Mouse (Mus musculus): ENCODE results near the gene Svopl. TPM values are rescaled to one million over a fixed set of nuclear protein-coding genes. Genes with fewer than 3 reads are reported as not detected.

Svopl gene
- 0.97 and 0.98 TPM in 2 replicates for polyA plus RNA-seq (2015; fragmentation: Nextera tagmentation; extraction: Ambion mirVana)

DNA sequence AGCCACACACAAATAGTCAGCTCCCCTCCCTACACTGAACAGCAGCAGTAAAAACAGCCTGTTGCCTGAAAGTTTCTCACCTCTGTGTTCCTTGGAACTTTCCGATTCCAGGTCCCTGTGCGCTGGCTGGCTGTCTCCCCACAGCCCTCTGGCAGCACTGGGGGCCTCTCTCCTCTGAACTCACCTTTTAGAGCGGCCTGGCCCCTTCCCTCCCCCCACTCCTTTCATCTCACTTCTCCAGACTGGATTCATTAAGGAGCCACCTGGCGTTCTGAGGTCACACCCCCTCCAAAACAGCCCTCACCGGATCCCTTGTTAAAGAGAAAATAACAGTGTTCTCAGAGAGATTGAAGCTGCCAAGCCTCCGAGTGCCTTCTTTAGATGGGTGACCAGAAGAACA is at the start of gene Svopl:
Gene Svopl (minus strand): TSS at position 159 of the 400 bp plus-strand sequence.
- Histone ChIP-seq H3K4me3 (no peak within 1 kb of the TSS), H3K4me2 (no peak within 1 kb of the TSS), H3K9me3 (no peaks in the 10 kb centered on the region), H3K4me1 (no peaks in the 10 kb centered on the region), H3K27me3 (replicated peaks) (no peaks in the 10 kb centered on the region), H3K36me3 (replicated peaks) (no peaks in the 10 kb centered on the region), H3K9ac (no peak within 1 kb of the TSS), H3K27ac (no peak within 1 kb of the TSS)
- ATAC-seq (replicated peaks), result no peak
- WGBS, result 46% methylated on average over 6 of the region's 6 CpGs

DNA sequence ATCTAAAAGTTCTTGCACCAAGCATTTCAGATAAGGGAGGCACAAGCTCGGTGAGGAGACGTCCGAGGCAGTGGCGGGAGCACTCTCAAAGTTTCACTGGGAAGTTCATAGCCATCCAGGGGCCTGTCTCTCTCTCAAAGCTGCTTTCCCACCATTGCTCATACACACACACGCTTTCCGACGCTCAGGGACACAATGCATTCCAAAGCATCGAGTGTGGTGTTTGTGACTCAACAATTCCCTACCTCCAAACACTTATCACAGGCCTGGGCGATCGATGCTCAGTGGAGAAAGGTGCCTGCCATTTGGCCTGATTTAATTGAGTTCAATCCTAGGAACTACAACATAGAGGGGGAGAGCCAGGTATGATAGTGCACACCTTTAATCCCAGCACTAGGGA is 47.9 kb upstream of the Svopl start:
- Histone ChIP-seq H3K4me3 (no peak overlapping the region), H3K4me2 (no peak overlapping the region), H3K27me3 (replicated peaks) (no peaks in the 10 kb centered on the region), H3K9me3 (no peaks in the 10 kb centered on the region), H3K36me3 (replicated peaks) (no peaks in the 10 kb centered on the region), H3K9ac (no peak overlapping the region), H3K27ac (no peak overlapping the region), H3K4me1 (no peaks in the 10 kb centered on the region)
- 92% methylated on average over 10 of the region's 10 CpGs for WGBS
- no peak for ATAC-seq (replicated peaks)

DNA sequence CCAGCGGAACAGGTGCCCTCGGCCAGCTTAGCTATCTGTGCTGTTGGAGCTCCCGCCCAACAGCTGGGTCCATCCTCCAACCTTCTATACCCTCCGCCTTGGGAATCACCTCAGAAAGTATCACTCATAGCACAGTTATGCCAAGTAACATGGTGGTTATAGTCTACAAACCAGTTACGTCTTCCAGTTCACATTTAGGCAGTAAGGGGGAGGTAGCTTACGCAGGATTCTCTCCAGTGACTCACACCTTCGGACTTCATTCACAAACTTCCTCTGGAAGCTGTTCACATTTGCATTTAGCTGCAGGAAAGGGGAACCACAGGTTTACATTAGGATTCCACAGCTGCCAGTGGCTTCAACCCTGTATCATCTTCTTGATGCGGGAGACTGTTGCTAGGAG is 45.7 kb upstream of the Svopl start:
- Histone ChIP-seq H3K4me3 (no peak overlapping the region), H3K4me2 (no peak overlapping the region), H3K36me3 (replicated peaks) (no peaks in the 10 kb centered on the region), H3K9me3 (no peaks in the 10 kb centered on the region), H3K27ac (no peak overlapping the region), H3K9ac (no peak overlapping the region), H3K27me3 (replicated peaks) (no peaks in the 10 kb centered on the region), H3K4me1 (no peaks in the 10 kb centered on the region)
- no peak for ATAC-seq (replicated peaks)
- WGBS, result 97% methylated on average over 8 of the region's 8 CpGs

DNA sequence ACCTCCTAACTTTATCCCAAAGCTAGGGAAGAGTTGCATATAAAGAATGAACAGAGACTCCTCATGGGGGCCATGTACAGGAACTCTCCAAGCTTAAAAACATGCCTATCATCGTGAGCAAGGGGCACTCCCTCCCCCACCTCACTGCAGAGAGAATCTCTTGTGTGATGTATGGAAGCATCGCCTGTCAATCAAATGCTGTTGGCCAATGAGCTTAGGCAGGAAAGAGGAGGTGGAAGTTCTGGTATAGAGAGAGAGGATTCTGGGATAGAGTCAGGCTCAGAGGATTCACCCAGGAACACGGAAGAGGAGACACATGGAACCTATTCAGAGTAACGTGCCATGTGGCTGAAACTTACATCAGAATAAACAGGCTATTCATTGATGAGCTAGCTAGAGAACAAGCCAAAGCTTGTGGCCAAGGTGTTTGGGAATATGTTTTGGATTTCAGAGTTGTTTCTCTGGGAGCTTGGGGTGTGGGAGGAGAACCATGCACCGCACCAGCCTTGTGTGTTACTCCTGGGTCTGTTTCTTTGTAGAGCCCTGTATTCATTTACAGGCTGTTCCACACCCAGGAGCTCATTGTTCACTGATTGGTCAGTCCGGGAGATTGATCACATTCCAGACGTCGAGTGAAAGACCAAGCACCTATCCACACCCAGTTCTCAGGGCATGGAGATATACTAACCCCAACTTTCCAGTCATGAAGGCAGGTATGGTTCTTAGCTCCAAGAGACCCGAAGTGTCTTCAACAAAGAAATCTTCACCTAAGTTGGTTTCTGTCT is 40.6 kb upstream of the Svopl start:
- 83% methylated on average over 9 of the region's 9 CpGs for WGBS
- Histone ChIP-seq H3K9me3 (no peaks in the 10 kb centered on the region), H3K27me3 (replicated peaks) (no peaks in the 10 kb centered on the region), H3K4me3 (no peak overlapping the region), H3K36me3 (replicated peaks) (no peaks in the 10 kb centered on the region), H3K9ac (no peak overlapping the region), H3K27ac (no peak overlapping the region), H3K4me2 (no peak overlapping the region), H3K4me1 (no peaks in the 10 kb centered on the region)
- no peak for ATAC-seq (replicated peaks)

DNA sequence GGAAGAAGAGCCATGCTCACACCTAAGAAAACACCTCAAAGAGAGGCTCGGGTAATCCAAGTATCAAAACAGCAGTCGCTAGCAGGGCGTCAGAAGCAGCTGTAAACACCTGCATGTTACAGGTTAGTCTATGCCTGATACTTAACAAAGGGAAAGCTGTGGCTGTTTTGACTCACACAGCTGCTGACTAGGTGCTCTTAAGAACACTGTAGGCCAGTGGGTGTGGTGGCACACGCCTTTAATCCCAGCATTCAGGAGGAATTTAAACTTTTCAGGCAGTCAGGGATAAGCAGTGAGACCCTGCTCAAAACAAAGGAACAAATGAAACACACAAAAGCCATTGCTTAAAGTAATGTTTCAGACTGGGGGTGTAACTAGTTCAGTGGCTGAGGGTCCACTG is 36.4 kb upstream of the Svopl start:
- no peak overlapping the region for H3K9ac ChIP-seq
- no peak for ATAC-seq (replicated peaks)
- H3K4me3 ChIP-seq, result no peak overlapping the region
- H3K36me3 ChIP-seq (replicated peaks), result no peaks in the 10 kb centered on the region
- H3K4me2 ChIP-seq, result no peak overlapping the region
- no peaks in the 10 kb centered on the region for H3K4me1 ChIP-seq
- WGBS, result 36% methylated on average over 4 of the region's 4 CpGs
- H3K27ac ChIP-seq, result no peak overlapping the region
- no peaks in the 10 kb centered on the region for H3K9me3 ChIP-seq
- no peaks in the 10 kb centered on the region for H3K27me3 ChIP-seq (replicated peaks)

DNA sequence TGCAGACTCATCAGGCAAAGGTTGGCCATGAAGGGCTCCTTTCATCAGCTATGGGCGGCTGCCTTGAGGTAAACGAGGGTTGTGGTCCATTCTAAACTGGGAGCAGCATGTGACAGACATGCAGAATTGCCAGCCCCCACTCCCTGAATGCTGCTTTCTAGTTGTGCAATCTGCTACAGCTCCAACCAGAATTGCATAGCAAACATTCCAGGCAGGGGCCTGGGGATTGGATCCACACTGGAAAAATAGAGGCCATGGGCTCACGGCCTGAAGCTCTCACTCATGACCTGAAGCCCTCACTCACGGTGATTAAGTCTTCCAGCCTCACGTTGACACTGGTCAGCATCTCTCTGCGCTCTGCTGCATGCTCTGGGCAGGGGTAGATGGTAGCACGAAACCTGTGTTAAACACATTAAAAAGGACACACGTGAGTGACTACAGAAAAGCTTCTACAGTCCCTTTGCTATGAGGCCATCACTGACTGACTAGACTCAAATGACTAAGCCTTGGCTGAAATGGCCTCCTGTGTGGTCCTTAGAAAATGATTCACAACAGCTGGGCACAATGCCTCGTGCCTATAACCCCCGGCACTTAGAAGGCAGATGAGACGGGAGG is 35.0 kb upstream of the Svopl start:
- H3K4me3 ChIP-seq, result no peak overlapping the region
- no peaks in the 10 kb centered on the region for H3K27me3 ChIP-seq (replicated peaks)
- ATAC-seq (replicated peaks), result no peak
- no peak overlapping the region for H3K9ac ChIP-seq
- H3K4me1 ChIP-seq, result no peaks in the 10 kb centered on the region
- WGBS, result 57% methylated on average over 11 of the region's 11 CpGs
- H3K4me2 ChIP-seq, result no peak overlapping the region
- no peak overlapping the region for H3K27ac ChIP-seq
- no peaks in the 10 kb centered on the region for H3K9me3 ChIP-seq
- no peaks in the 10 kb centered on the region for H3K36me3 ChIP-seq (replicated peaks)

DNA sequence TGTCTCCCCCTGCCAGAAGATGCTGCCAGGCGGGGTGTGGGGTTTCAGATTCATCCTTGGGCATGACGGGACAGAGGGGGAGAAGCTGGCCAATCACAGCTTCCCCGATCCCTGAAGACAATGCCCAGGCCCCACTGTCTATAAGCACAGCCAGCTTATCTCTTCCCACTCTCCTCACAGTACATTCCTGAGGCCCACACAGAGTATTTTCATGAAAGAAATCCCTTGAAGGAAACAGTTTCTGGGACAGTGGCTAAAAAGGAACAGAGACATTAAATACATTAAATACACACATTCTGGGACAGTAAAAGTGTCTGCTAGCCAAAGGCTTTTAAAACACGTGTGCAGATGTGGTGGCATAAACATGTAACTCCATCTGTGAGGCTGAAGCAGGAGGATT is 33.6 kb upstream of the Svopl start:
- WGBS, result 69% methylated on average over 4 of the region's 4 CpGs
- H3K4me2 ChIP-seq, result no peak overlapping the region
- no peaks in the 10 kb centered on the region for H3K9me3 ChIP-seq
- ATAC-seq (replicated peaks), result no peak
- H3K9ac ChIP-seq, result no peak overlapping the region
- H3K4me3 ChIP-seq, result no peak overlapping the region
- H3K36me3 ChIP-seq (replicated peaks), result no peaks in the 10 kb centered on the region
- no peaks in the 10 kb centered on the region for H3K27me3 ChIP-seq (replicated peaks)
- no peaks in the 10 kb centered on the region for H3K4me1 ChIP-seq
- H3K27ac ChIP-seq, result no peak overlapping the region

DNA sequence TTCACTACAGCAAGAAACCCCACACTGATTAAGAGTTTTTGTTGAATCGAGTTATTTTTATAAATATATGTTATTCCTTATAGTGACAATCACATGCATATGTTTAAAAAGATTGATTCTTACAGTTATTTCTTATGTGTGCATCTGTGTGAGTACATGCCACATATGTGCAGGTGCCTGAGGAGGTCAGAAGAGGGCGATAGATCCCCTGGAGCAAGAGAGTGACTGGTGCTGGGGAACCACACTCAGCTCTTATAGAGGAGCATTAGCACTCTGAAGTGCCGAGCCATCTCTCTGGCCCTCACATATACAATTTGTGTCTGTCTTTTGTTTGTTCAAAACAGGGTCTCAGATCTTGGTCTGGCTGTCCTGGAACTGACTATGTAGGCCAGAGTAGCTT is 26.8 kb upstream of the Svopl start:
- Histone ChIP-seq H3K4me3 (no peak overlapping the region), H3K9ac (no peak overlapping the region), H3K9me3 (no peaks in the 10 kb centered on the region), H3K27ac (no peak overlapping the region), H3K27me3 (replicated peaks) (no peaks in the 10 kb centered on the region), H3K4me1 (no peaks in the 10 kb centered on the region), H3K36me3 (replicated peaks) (no peaks in the 10 kb centered on the region), H3K4me2 (no peak overlapping the region)
- ATAC-seq (replicated peaks), result no peak
- WGBS, result 93% methylated on average over 3 of the region's 3 CpGs

DNA sequence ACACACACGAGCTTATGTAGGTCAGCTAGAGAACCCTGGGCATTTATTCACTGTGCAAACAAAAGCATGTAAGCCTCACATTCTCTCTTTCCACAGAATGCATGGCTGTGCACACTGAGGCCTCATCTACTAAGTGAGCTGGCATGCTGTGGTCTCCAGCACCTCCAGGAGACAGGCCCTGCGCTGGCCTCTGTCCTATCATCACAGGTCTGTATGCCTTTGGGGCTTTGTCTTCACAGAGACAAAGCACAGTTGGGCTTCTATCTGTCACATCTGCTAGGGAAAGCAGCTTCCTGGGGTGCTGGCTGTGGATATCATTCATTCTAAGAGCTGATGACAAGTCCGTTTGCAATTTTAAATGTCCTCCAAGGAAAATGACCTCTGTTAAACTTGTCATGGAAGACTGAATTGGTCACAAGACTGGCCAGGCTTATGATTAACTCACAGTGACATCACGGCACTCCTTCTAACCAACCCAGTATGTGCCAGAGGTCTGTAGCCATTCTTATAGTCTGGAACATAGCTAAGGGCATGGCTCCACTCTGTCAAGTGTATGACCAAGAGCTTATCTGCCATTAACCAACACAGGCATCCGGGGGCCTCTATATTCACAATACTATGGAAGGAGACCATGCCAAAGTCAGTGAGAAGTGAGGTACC is 25.5 kb upstream of the Svopl start:
- Histone ChIP-seq H3K27ac (no peak overlapping the region), H3K4me2 (no peak overlapping the region), H3K4me3 (no peak overlapping the region), H3K9me3 (no peaks in the 10 kb centered on the region), H3K4me1 (no peaks in the 10 kb centered on the region), H3K27me3 (replicated peaks) (no peaks in the 10 kb centered on the region), H3K36me3 (replicated peaks) (no peaks in the 10 kb centered on the region), H3K9ac (no peak overlapping the region)
- WGBS, result 65% methylated on average over 5 of the region's 5 CpGs
- ATAC-seq (replicated peaks), result no peak

DNA sequence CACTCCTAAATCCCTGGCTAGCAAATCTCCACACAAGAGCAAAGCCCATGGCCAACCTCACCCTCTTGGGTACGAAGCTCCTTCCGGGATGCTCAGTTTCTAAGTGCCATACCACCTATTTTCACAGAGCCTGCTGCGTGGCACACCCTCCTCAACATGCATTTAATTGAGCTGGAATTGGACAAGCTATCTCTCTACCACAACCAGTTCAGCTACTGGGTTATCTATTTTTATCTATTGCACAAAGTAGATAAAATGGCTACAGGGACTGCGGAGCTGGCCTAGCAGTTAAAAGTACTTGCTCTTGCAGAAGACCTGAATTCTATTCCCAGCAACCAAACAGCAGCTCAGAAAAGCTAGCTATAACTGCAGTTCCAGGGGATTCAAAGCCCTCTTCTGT is 24.5 kb upstream of the Svopl start:
- Histone ChIP-seq H3K4me2 (no peak overlapping the region), H3K4me1 (no peaks in the 10 kb centered on the region), H3K9me3 (no peaks in the 10 kb centered on the region), H3K27me3 (replicated peaks) (no peaks in the 10 kb centered on the region), H3K9ac (no peak overlapping the region), H3K27ac (no peak overlapping the region), H3K4me3 (no peak overlapping the region), H3K36me3 (replicated peaks) (no peaks in the 10 kb centered on the region)
- no peak for ATAC-seq (replicated peaks)
- WGBS, result 87% methylated on average over 4 of the region's 4 CpGs

DNA sequence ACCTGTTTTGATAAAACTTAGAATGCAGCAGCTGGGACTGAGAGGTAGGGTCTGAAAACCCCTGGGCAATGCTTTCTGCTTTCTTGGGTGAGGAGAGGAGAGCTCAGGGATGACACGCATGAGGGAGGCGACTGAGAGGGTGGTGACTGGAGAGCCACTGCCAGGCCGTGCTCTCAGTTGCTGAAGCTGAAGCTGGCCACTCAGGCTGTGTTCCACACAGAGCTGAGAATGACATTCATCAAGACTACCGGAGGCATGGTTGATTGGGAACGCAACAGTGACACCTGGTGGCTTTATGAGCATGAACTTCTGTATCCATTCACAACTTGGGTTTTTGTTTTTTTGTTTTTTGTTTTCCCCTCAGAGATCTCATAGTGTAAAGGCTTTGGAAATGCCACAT is 19.4 kb upstream of the Svopl start:
- no peak overlapping the region for H3K9ac ChIP-seq
- H3K4me1 ChIP-seq, result peaks cover 12% of the 10 kb centered on the region
- H3K4me2 ChIP-seq, result 0 out of 2 replicates have a peak overlapping the region, but pooled peaks have one; percentile 19
- H3K27ac ChIP-seq, result no peak overlapping the region
- ATAC-seq (replicated peaks), result peak; percentile 94
- no peaks in the 10 kb centered on the region for H3K36me3 ChIP-seq (replicated peaks)
- H3K9me3 ChIP-seq, result no peaks in the 10 kb centered on the region
- no peak overlapping the region for H3K4me3 ChIP-seq
- WGBS, result 1% methylated on average over 5 of the region's 5 CpGs
- no peaks in the 10 kb centered on the region for H3K27me3 ChIP-seq (replicated peaks)

DNA sequence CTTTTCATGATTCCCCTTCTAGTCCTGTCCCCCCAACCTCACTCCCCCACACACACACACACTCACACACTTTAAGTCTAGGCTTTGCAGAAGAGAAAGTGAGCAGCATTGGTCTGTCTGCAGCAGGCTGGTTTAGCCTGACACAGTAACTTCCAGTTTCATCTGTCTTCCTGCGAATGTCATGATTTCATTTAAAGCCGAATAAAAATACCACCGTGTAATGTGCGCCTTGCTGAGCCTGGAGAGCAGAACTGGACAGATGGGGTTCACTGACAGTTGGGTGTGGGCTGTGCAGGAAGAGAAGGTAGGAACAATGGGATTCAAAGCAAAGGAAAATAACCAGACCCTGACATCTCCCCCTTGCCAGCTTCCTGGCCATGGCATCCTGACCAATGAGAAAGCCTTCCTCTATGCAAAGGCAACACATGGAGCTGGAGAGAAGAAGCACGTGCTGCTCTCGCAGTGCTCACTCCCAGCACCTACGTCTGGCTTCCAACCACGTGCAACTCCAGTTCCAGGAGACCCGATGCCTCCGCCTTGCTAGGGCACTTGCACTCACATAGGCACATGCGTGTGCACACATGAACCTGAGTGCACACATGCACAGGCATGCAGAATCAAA is 18.8 kb upstream of the Svopl start:
- Histone ChIP-seq H3K36me3 (replicated peaks) (no peaks in the 10 kb centered on the region), H3K27ac (no peak overlapping the region), H3K4me2 (no peak overlapping the region), H3K27me3 (replicated peaks) (no peaks in the 10 kb centered on the region), H3K4me3 (no peak overlapping the region), H3K4me1 (peaks cover 12% of the 10 kb centered on the region), H3K9me3 (no peaks in the 10 kb centered on the region), H3K9ac (no peak overlapping the region)
- ATAC-seq (replicated peaks), result peak; percentile 69
- 74% methylated on average over 11 of the region's 11 CpGs for WGBS
